Mouse (Mus musculus) kidney, embryonic 15.5 days (tissue): ENCODE results near the gene Lpar3. TPM values are rescaled to one million over a fixed set of nuclear protein-coding genes. Genes with fewer than 3 reads are reported as not detected.

Experiments used
- ATAC-seq: fragments of 200-750 bp; cut with Nextera tagmentation; replicated peaks from 2 replicates; pipeline ENCODE4 v1.8.0; 2017; ENCODE audit warnings: moderate TSS enrichment; ENCODE audit not compliant: low FRiP score
- H3K27ac ChIP-seq: fragments of 300-500 bp; sonication (generic); 2 replicates; pipeline ENCODE4 v1.5.1; 2015; ENCODE audit warnings: mild to moderate bottlenecking, inconsistent platforms
- H3K27me3 ChIP-seq: fragments of 300-500 bp; sonication (generic); 2 replicates; pipeline ENCODE4 v1.6.1; 2015; ENCODE audit warnings: inconsistent platforms
- H3K36me3 ChIP-seq: fragments of 300-500 bp; sonication (generic); 2 replicates; pipeline ENCODE4 v1.6.1; 2015; ENCODE audit warnings: inconsistent platforms
- H3K4me1 ChIP-seq: fragments of 300-500 bp; sonication (generic); 2 replicates; pipeline ENCODE4 v1.6.1; 2015; ENCODE audit warnings: inconsistent platforms
- H3K4me2 ChIP-seq: fragments of 300-500 bp; sonication (generic); 2 replicates; pipeline ENCODE4 v1.6.1; 2015; ENCODE audit warnings: moderate library complexity, mild to moderate bottlenecking, inconsistent platforms
- H3K4me3 ChIP-seq: fragments of 300-500 bp; sonication (generic); replicated peaks from 2 replicates; pipeline ENCODE4 v1.5.1; 2015; ENCODE audit warnings: mild to moderate bottlenecking, inconsistent platforms
- H3K9ac ChIP-seq: fragments of 300-500 bp; sonication (generic); 2 replicates; pipeline ENCODE4 v1.6.1; 2015; ENCODE audit warnings: mild to moderate bottlenecking, inconsistent platforms
- H3K9me3 ChIP-seq: fragments of 300-500 bp; sonication (generic); replicated peaks from 2 replicates; pipeline ENCODE4 v1.6.1; 2016; ENCODE audit warnings: inconsistent platforms
- whole genome bisulfite sequencing: fragments of 180-500 bp; shearing (Covaris S2); methylation state at CpG from one replicate; pipeline ENCODE4 v1.1.7; 2015; ENCODE audit warnings: mixed read lengths; 5-methylcytosine and 5-hydroxymethylcytosine counted together
- polyA plus RNA-seq: library from polyadenylated mRNA; unstranded; fragments of >200 nt; fragmentation: Nextera tagmentation; extraction: Ambion mirVana; gene quantifications from 2 replicates; pipeline ENCODE4 v1.2.1, GENCODE M21; 2015

Lpar3 gene
- polyA plus RNA-seq, 1 experiment from 2014 or later = 1.1 TPM

GRCm38 (mm10) chr3:146317911-146318310, 97.1 kb downstream of the Lpar3 start:
- no peak for ATAC-seq
- Histone ChIP-seq H3K9ac (no peak overlapping the region), H3K27me3 (peaks cover 2% of the 10 kb centered on the region; the same call in 1 of the 2 replicates), H3K27ac (no peak overlapping the region), H3K4me1 (0 out of 2 replicates have a peak, but pooled peaks cover 3% of the 10 kb centered on the region), H3K4me2 (no peak overlapping the region), H3K9me3 (no peaks in the 10 kb centered on the region), H3K36me3 (no peaks in the 10 kb centered on the region), H3K4me3 (no peak overlapping the region)
- WGBS = 89% methylated on average over 12 of the region's 12 CpGs

GRCm38 (mm10) chr3:146318520-146318938, 97.8 kb downstream of the Lpar3 start:
- Histone ChIP-seq H3K4me3 (no peak overlapping the region), H3K36me3 (no peaks in the 10 kb centered on the region), H3K27ac (no peak overlapping the region), H3K4me1 (0 out of 2 replicates have a peak, but pooled peaks cover 3% of the 10 kb centered on the region), H3K9me3 (no peaks in the 10 kb centered on the region), H3K4me2 (no peak overlapping the region), H3K9ac (no peak overlapping the region), H3K27me3 (0 out of 2 replicates have a peak, but pooled peaks cover 2% of the 10 kb centered on the region)
- no peak for ATAC-seq
- WGBS = 72% methylated on average over 16 of the region's 16 CpGs

- no peak for ATAC-seq
- 40% methylated on average over 13 of the region's 13 CpGs for WGBS
Measured at GRCm38 (mm10) chr3:146318987-146319386, 98.2 kb downstream of the Lpar3 start.

GRCm38 (mm10) chr3:146319503-146319902, 98.7 kb downstream of the Lpar3 start:
- WGBS = 86% methylated on average over 14 of the region's 14 CpGs
- Histone ChIP-seq H3K9ac (no peak overlapping the region), H3K27me3 (0 out of 2 replicates have a peak, but pooled peaks cover 2% of the 10 kb centered on the region), H3K4me2 (no peak overlapping the region), H3K9me3 (no peaks in the 10 kb centered on the region), H3K4me1 (0 out of 2 replicates have a peak, but pooled peaks cover 3% of the 10 kb centered on the region), H3K27ac (no peak overlapping the region), H3K36me3 (no peaks in the 10 kb centered on the region), H3K4me3 (no peak overlapping the region)
- no peak for ATAC-seq

More at GRCm38 (mm10) chr3:146318987-146319386, 98.2 kb downstream of the Lpar3 start:
- H3K27me3 ChIP-seq = 0 out of 2 replicates have a peak, but pooled peaks cover 2% of the 10 kb centered on the region
- H3K27ac ChIP-seq = no peak overlapping the region
- no peak overlapping the region for H3K4me3 ChIP-seq
- H3K9me3 ChIP-seq = no peaks in the 10 kb centered on the region
- no peak overlapping the region for H3K9ac ChIP-seq
- H3K4me1 ChIP-seq = 0 out of 2 replicates have a peak, but pooled peaks cover 3% of the 10 kb centered on the region
- H3K4me2 ChIP-seq = no peak overlapping the region
- H3K36me3 ChIP-seq = no peaks in the 10 kb centered on the region

GRCm38 (mm10) chr3:146324949-146325348, 104.2 kb downstream of the Lpar3 start:
- WGBS = 85% methylated on average over 8 of the region's 8 CpGs
- ATAC-seq = no peak
- Histone ChIP-seq H3K9ac (no peak overlapping the region), H3K27ac (no peak overlapping the region), H3K36me3 (no peaks in the 10 kb centered on the region), H3K4me2 (no peak overlapping the region), H3K9me3 (no peaks in the 10 kb centered on the region), H3K4me1 (peaks cover 16% of the 10 kb centered on the region), H3K4me3 (no peak overlapping the region), H3K27me3 (no peaks in the 10 kb centered on the region)

GRCm38 (mm10) chr3:146326743-146327536, 106.2 kb downstream of the Lpar3 start:
- ATAC-seq = no peak
- Histone ChIP-seq H3K9ac (no peak overlapping the region), H3K27me3 (no peaks in the 10 kb centered on the region), H3K9me3 (no peaks in the 10 kb centered on the region), H3K36me3 (no peaks in the 10 kb centered on the region), H3K27ac (no peak overlapping the region), H3K4me2 (peak overlapping the region; percentile 60), H3K4me1 (peaks cover 16% of the 10 kb centered on the region), H3K4me3 (no peak overlapping the region)
- 49% methylated on average over 16 of the region's 17 CpGs for WGBS

- Histone ChIP-seq H3K9me3 (no peaks in the 10 kb centered on the region), H3K4me2 (peak overlapping the region; percentile 60), H3K9ac (peak overlapping the region; percentile 27), H3K4me3 (peak overlapping the region; percentile 35), H3K27ac (no peak overlapping the region), H3K36me3 (no peaks in the 10 kb centered on the region), H3K4me1 (peaks cover 16% of the 10 kb centered on the region), H3K27me3 (no peaks in the 10 kb centered on the region)
- under 1% methylated on average over 13 of the region's 13 CpGs for WGBS
- ATAC-seq = peak; percentile 90
Measured at GRCm38 (mm10) chr3:146327537-146328255, 106.9 kb downstream of the Lpar3 start.

- 18% methylated on average over 13 of the region's 13 CpGs for WGBS
- no peaks in the 10 kb centered on the region for H3K9me3 ChIP-seq
- peaks cover 16% of the 10 kb centered on the region for H3K4me1 ChIP-seq
- H3K27me3 ChIP-seq = no peaks in the 10 kb centered on the region
- ATAC-seq = peak; percentile 67
- no peak overlapping the region for H3K9ac ChIP-seq
- no peak overlapping the region for H3K27ac ChIP-seq
- H3K4me3 ChIP-seq = peak overlapping the region; percentile 35
- no peaks in the 10 kb centered on the region for H3K36me3 ChIP-seq
- H3K4me2 ChIP-seq = peak overlapping the region; percentile 60
Measured at GRCm38 (mm10) chr3:146328749-146329148, 108.0 kb downstream of the Lpar3 start.

- no peak for ATAC-seq
- WGBS = 61% methylated on average over 11 of the region's 11 CpGs
- H3K9me3 ChIP-seq = no peaks in the 10 kb centered on the region
- H3K27ac ChIP-seq = no peak overlapping the region
- H3K27me3 ChIP-seq = no peaks in the 10 kb centered on the region
- peaks cover 16% of the 10 kb centered on the region for H3K4me1 ChIP-seq
- H3K4me3 ChIP-seq = no peak overlapping the region
- no peak overlapping the region for H3K9ac ChIP-seq
- no peak overlapping the region for H3K4me2 ChIP-seq
- H3K36me3 ChIP-seq = no peaks in the 10 kb centered on the region
Measured at GRCm38 (mm10) chr3:146331819-146332218, 111.1 kb downstream of the Lpar3 start.

GRCm38 (mm10) chr3:146333270-146333669, 112.5 kb downstream of the Lpar3 start:
- Histone ChIP-seq H3K27ac (no peak overlapping the region), H3K36me3 (no peaks in the 10 kb centered on the region), H3K4me1 (peaks cover 16% of the 10 kb centered on the region), H3K27me3 (no peaks in the 10 kb centered on the region), H3K4me3 (no peak overlapping the region), H3K9ac (no peak overlapping the region), H3K4me2 (no peak overlapping the region), H3K9me3 (no peaks in the 10 kb centered on the region)
- no peak for ATAC-seq
- 91% methylated on average over 3 of the region's 3 CpGs for WGBS

GRCm38 (mm10) chr3:146334070-146334469, 113.3 kb downstream of the Lpar3 start:
- no peak overlapping the region for H3K4me3 ChIP-seq
- H3K9me3 ChIP-seq = no peaks in the 10 kb centered on the region
- no peaks in the 10 kb centered on the region for H3K27me3 ChIP-seq
- H3K4me2 ChIP-seq = no peak overlapping the region
- ATAC-seq = no peak
- H3K9ac ChIP-seq = no peak overlapping the region
- no peaks in the 10 kb centered on the region for H3K36me3 ChIP-seq
- peaks cover 10% of the 10 kb centered on the region for H3K4me1 ChIP-seq
- 51% methylated on average over 7 of the region's 7 CpGs for WGBS
- H3K27ac ChIP-seq = 0 out of 2 replicates have a peak overlapping the region, but pooled peaks have one; percentile 41
